Mouse (Mus musculus) liver, postnatal 0 days (tissue): ENCODE measurements around the gene Zfp280d. TPM values are rescaled to one million over a fixed set of nuclear protein-coding genes. Genes with fewer than 3 reads are reported as not detected.
A peak's percentile ranks its signal among the peaks of the same experiment; 100 is the strongest.

Experiments
- ATAC-seq: fragments of 200-750 bp; cut with Nextera tagmentation; 2 replicates; pipeline ENCODE4 v1.8.0; 2017; ENCODE audit warnings: mild to moderate bottlenecking, moderate library complexity
- DNase-seq: peaks from one replicate; pipeline ENCODE4 v3.0.0-alpha.2; 2016
- H3K27ac ChIP-seq: fragments of 300-500 bp; sonication (generic); 2 replicates; pipeline ENCODE4 v1.5.1; 2014; ENCODE audit warnings: antibody characterized with exemption, moderate library complexity, mild to moderate bottlenecking, low read depth
- H3K27me3 ChIP-seq: fragments of 300-500 bp; sonication (generic); 2 replicates; pipeline ENCODE4 v1.6.1; 2014; ENCODE audit warnings: low read length, control low read depth, mixed read lengths; ENCODE audit not compliant: insufficient read depth
- H3K36me3 ChIP-seq: fragments of 300-500 bp; sonication (generic); replicated peaks from 2 replicates; pipeline ENCODE4 v1.6.1; 2014; ENCODE audit warnings: mild to moderate bottlenecking, control low read depth, low read length, moderate library complexity, mixed read lengths; ENCODE audit not compliant: insufficient read depth
- H3K4me1 ChIP-seq: fragments of 300-500 bp; sonication (generic); 2 replicates; pipeline ENCODE4 v1.6.1; 2014; ENCODE audit warnings: antibody characterized with exemption, mild to moderate bottlenecking, control low read depth; ENCODE audit not compliant: insufficient read depth
- H3K4me2 ChIP-seq: fragments of 300-500 bp; sonication (generic); 2 replicates; pipeline ENCODE4 v1.6.1; 2014; ENCODE audit warnings: low read depth, mild to moderate bottlenecking, low read length, moderate library complexity, mixed read lengths
- H3K4me3 ChIP-seq: fragments of 300-500 bp; sonication (generic); 2 replicates; pipeline ENCODE4 v1.5.1; 2014; ENCODE audit warnings: low read depth, low read length
- H3K9ac ChIP-seq: fragments of 300-500 bp; sonication (generic); replicated peaks from 2 replicates; pipeline ENCODE4 v1.6.1; 2014; ENCODE audit warnings: mild to moderate bottlenecking, moderate library complexity
- H3K9me3 ChIP-seq: fragments of 300-500 bp; sonication (generic); 2 replicates; pipeline ENCODE4 v1.6.1; 2016; ENCODE audit warnings: mild to moderate bottlenecking, control low read depth, low read length, mixed read lengths
- CTCF ChIP-seq: sonication (generic); IDR thresholded peaks from 2 replicates; pipeline ENCODE4 v1.5.1; 2016; ENCODE audit warnings: antibody characterized with exemption, low read depth
- EP300 ChIP-seq: IDR thresholded peaks from 2 replicates; pipeline ENCODE4 v1.6.1; 2016; ENCODE audit warnings: antibody characterized with exemption, low read depth, mild to moderate bottlenecking
- WGBS: fragments of 180-500 bp; shearing (Covaris S2); extraction: QIAGEN DNeasy Blood & Tissue Kit; methylation state at CpG from one replicate; pipeline ENCODE4 v1.1.7; 2014; ENCODE audit not compliant: insufficient replicate concordance; 5-methylcytosine and 5-hydroxymethylcytosine counted together
- polyA plus RNA-seq: library from polyadenylated mRNA; unstranded; fragments of >200 nt; fragmentation: Nextera tagmentation; extraction: Ambion mirVana; gene quantifications from 2 replicates; pipeline ENCODE4 v1.2.1, GENCODE M21; 2015

Gene Zfp280d
- 6.9 and 7.7 TPM in 2 replicates for polyA plus RNA-seq

- ATAC-seq: peak; percentile 98
- Histone ChIP-seq H3K4me3 (peak within 1 kb of the TSS; percentile 65), H3K27ac (peak within 1 kb of the TSS; percentile 96), H3K4me1 (peaks cover 11% of the 10 kb centered on the region), H3K9me3 (no peaks in the 10 kb centered on the region; the same call in 1 of the 2 replicates), H3K4me2 (peak within 1 kb of the TSS; percentile 77), H3K27me3 (no peaks in the 10 kb centered on the region), H3K36me3 (no peaks in the 10 kb centered on the region), H3K9ac (peak within 1 kb of the TSS; percentile 82)
- DNase-seq: peak; percentile 92
- 1% methylated on average over 39 of the region's 57 CpGs for WGBS
- TF ChIP-seq EP300 (no peak), CTCF (no peak)
Observed at GRCm38 (mm10) chr9:72274677-72275076, at the start of gene Zfp280d. TSS of gene Zfp280d (plus strand) at chr9:72274860.

- Histone ChIP-seq H3K4me1 (no peaks in the 10 kb centered on the region), H3K27ac (no peak overlapping the region), H3K4me3 (no peak overlapping the region), H3K9me3 (no peaks in the 10 kb centered on the region), H3K9ac (no peak overlapping the region), H3K27me3 (no peaks in the 10 kb centered on the region), H3K36me3 (no peaks in the 10 kb centered on the region), H3K4me2 (no peak overlapping the region)
- DNase-seq (no peak), ATAC-seq (no peak)
- 72% methylated on average over 6 of the region's 6 CpGs for WGBS
- TF ChIP-seq EP300 (no peak), CTCF (no peak)
Observed at GRCm38 (mm10) chr9:72226536-72226935, 48.1 kb upstream of the Zfp280d start.

DNA sequence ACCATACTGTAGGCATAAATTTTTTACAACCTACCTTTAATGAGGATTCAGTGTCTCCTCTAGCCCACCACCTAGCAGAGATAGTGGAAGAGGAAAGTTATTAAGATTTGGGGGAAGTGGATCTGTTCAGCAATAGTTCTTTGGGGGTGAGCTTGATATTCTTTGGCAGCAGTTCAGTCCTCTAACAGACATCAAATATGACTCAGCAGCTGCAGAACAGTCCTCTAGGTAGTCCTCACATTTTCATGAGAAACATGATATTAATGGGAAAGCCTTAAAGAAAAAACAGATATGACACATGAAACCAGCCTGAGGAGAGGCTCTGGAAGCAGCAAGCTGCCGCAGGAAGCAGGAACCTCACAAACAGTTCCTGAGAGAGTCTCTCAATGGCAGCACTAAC, 22.0 kb upstream of the Zfp280d start:
- Histone ChIP-seq H3K9me3 (no peaks in the 10 kb centered on the region), H3K36me3 (no peaks in the 10 kb centered on the region), H3K4me3 (no peak overlapping the region), H3K27ac (no peak overlapping the region), H3K4me2 (no peak overlapping the region), H3K27me3 (no peaks in the 10 kb centered on the region), H3K9ac (no peak overlapping the region), H3K4me1 (no peaks in the 10 kb centered on the region)
- no peak for ATAC-seq
- no peak for TF ChIP-seq EP300
- TF ChIP-seq CTCF: no peak
- no peak for DNase-seq
- WGBS: 84% methylated on average over 1 of the region's 1 CpGs

GRCm38 (mm10) chr9:72255227-72255626, 19.4 kb upstream of the Zfp280d start:
- DNase-seq (no peak), ATAC-seq (no peak)
- WGBS: 71% methylated on average over 1 of the region's 1 CpGs
- Histone ChIP-seq H3K4me1 (no peaks in the 10 kb centered on the region), H3K9ac (no peak overlapping the region), H3K4me3 (no peak overlapping the region), H3K4me2 (no peak overlapping the region), H3K27ac (no peak overlapping the region), H3K27me3 (no peaks in the 10 kb centered on the region), H3K9me3 (no peaks in the 10 kb centered on the region), H3K36me3 (no peaks in the 10 kb centered on the region)
- TF ChIP-seq CTCF: no peak
- TF ChIP-seq EP300: no peak

- H3K4me2 ChIP-seq: no peak overlapping the region
- TF ChIP-seq EP300 (no peak), CTCF (no peak)
- no peak overlapping the region for H3K27ac ChIP-seq
- no peaks in the 10 kb centered on the region for H3K27me3 ChIP-seq
- WGBS: 78% methylated on average over 3 of the region's 3 CpGs
- H3K4me1 ChIP-seq: no peaks in the 10 kb centered on the region
- no peak overlapping the region for H3K4me3 ChIP-seq
- no peaks in the 10 kb centered on the region for H3K9me3 ChIP-seq
- ATAC-seq (no peak), DNase-seq (no peak)
- no peak overlapping the region for H3K9ac ChIP-seq
- H3K36me3 ChIP-seq: no peaks in the 10 kb centered on the region
Observed at GRCm38 (mm10) chr9:72256646-72257045, 18.0 kb upstream of the Zfp280d start.

DNA sequence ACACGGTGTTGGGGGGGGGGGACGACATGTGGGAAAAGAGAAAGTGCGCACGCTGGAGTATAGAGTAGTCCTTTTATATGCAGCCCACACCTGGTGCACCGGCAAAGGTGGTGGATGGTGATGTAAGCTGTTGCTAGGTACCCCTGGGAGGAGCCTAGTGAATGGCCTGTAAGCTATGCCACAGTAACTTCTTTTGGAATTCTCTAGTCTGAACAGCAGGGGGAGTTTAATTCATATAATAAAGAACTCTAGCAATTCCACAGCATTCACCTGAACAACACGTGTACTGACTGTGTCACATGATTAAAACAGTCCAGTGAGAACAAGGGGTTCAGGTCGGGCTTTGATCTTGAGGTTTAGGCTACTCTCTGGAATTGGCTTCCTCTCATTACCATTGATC, 14.3 kb upstream of the Zfp280d start:
- Histone ChIP-seq H3K4me2 (no peak overlapping the region), H3K4me1 (no peaks in the 10 kb centered on the region), H3K9me3 (no peaks in the 10 kb centered on the region), H3K4me3 (no peak overlapping the region), H3K36me3 (no peaks in the 10 kb centered on the region), H3K27ac (no peak overlapping the region), H3K9ac (no peak overlapping the region), H3K27me3 (no peaks in the 10 kb centered on the region)
- peak; percentile 83 for ATAC-seq
- 43% methylated on average over 7 of the region's 7 CpGs for WGBS
- peak; percentile 38 for DNase-seq
- peak; percentile 35 for TF ChIP-seq CTCF
- no peak for TF ChIP-seq EP300

DNA sequence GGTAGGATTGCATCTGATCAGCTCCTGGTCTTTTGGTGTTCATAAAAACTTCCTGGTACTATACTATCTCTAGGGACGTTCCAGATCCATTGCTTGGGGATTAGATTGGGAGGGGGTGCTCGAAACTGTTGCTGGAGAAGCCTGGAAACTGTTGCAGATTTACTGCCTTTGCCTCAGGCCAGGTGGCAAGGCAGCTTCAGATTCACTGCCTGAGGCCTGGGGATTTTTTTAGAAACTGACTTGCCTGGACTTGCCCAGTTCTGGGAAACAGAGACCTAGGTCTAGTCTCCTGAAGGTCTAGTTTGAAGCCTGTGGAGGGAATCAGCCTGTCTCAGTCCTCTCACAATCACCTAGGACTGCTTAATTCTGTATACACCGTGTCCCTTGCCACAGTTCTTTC, 9.8 kb upstream of the Zfp280d start:
- no peak for TF ChIP-seq CTCF
- no peak for TF ChIP-seq EP300
- Histone ChIP-seq H3K4me3 (no peak overlapping the region), H3K9me3 (no peaks in the 10 kb centered on the region), H3K4me2 (no peak overlapping the region), H3K9ac (no peak overlapping the region), H3K27me3 (no peaks in the 10 kb centered on the region), H3K27ac (no peak overlapping the region), H3K36me3 (no peaks in the 10 kb centered on the region), H3K4me1 (no peaks in the 10 kb centered on the region)
- ATAC-seq: no peak
- no peak for DNase-seq
- WGBS: 66% methylated on average over 3 of the region's 3 CpGs
